Mouse (Mus musculus) heart, adult 2 months (tissue): ENCODE results near the gene Slbp.
A peak's percentile ranks its signal among the peaks of the same experiment; 100 is the strongest.

Source experiments
- CTCF ChIP-seq: fragments of 200-600 bp; IDR thresholded peaks from 2 replicates; pipeline ENCODE4 v1.8.1; 2022; ENCODE audit warnings: antibody characterized with exemption, mild to moderate bottlenecking, moderate library complexity
- EP300 ChIP-seq: fragments of 200-500 bp; IDR thresholded peaks from 2 replicates; pipeline ENCODE4 v1.6.1; 2011; ENCODE audit warnings: low read depth, low read length, control low read depth; ENCODE audit not compliant: insufficient read depth
- POLR2A ChIP-seq: fragments of 200-500 bp; IDR thresholded peaks from 2 replicates; pipeline ENCODE4 v1.6.1; 2011; ENCODE audit warnings: mild to moderate bottlenecking, low read depth, low read length, control low read depth; ENCODE audit not compliant: insufficient read depth

DNA sequence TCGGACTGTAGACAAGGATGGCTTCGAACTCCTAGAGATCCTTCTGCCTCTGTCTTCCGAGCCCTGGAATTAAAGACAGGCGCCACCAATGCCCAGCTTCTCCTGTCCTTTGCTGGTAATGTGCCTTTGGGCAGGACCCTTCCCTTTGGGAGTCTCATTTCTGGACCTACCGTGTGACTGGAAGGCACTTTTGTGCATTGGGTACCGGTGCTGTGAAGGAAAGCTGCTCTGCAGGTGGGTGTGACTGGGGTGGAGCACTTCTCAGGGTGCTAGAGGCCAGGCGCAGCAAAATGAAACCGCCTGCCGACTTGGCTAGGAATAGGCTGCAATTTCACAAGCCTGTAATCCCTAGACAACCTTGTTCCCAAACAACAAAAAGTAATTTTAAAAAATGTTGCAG, 22.3 kb downstream of the Slbp start:
- TF ChIP-seq CTCF = no peak
- TF ChIP-seq POLR2A = no peak
- TF ChIP-seq EP300 = 0 out of 2 replicates have a peak, but pooled peaks have one; percentile 0
